Mouse (Mus musculus): ENCODE data around the gene Mast2.

The Mast2 gene

DNA sequence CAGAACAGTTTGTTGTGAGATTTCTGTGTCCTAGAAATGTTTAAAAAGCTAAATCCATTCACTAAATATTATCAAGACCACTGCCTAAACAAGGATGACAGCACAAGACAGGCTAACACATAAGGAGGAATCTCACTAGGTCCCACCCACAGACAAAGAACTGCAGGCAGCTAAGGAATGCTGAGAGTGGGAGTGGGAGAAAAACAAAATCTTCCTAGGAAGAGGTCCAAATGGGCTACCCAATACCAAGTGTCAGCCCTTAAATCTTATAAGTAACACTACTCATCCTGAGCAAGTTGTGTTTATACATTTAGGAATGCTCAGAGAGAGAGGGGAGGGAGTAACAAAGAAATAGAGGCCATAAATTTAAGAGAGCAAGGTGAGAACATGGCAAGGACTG is 52.6 kb downstream of the Mast2 start:
- DNase-seq (ENCODE audit: low read depth, low spot score) = peak; percentile 39

DNA sequence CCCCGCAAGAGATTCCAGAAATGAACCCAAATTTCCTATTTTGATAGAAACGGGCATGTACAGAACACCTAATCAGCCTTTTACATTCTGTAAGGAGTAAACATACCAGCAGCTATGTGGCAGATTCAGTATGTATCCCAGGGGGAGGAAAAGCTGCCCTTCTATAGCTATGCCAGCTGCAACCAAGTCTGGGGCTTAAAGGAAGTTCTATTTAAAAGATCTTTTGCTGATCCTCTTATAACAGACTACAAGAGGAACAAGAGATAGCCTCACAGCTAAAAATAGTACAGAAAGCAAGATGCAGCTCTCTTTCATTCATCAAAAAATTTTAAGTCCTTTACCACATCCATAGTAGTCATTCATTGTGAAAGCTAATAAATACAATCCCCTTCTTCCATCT is 57.3 kb downstream of the Mast2 start:
- DNase-seq (ENCODE audit: low read depth, low spot score) = peak; percentile 22

DNA sequence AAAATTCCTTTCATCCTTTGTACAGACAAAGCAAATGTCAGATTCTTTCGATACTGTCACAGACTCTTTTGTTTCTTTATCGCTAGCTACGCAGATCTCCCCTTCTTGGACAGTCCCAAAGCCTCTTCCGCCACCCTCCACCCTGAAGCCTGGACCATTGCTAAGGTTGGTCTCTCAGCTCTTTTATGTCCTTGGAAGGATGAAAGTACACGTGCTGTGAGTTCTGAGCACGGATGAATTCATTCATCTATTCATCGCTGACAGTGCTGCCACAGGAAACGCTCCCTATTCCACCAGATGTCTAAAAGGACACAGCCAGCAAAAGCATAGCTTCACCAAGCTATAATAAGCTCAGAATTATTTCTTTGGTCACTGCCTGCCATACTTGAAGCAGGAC is 58.0 kb downstream of the Mast2 start:
- DNase-seq (ENCODE audit: low read depth, low spot score) = peak; percentile 80

DNA sequence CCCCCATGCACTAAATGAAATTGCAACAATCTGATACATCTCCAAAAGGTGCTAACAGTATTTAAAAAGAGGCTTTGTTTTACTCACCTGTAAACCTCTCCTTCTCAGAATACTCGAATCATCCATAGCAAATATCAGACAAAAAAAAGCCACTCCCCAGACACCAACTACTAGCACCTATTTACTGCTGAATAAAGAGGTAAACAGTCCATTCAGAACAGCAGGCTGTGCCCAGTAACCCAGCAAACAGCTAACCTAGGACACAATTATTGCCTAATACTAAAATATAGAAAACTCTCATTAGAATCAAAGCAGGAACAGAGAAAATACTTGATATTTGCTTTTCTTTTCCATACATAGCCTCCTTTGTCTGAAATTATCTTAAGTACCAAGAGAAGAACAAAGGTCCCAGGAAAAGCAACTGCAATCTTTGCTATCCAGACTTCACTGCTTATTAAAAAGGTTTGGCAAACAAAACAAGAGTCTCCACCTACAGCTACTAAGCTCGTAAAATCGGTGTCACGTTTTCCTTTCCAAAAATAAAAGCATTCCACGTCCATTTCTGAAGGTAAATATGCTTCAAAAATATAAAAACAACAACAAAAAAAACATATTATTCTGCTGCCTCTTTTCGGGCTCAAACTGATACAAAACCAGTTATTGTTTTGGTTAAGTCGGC is 58.6 kb downstream of the Mast2 start:
- peak; percentile 27 for DNase-seq (ENCODE audit: low read depth, low spot score)

DNA sequence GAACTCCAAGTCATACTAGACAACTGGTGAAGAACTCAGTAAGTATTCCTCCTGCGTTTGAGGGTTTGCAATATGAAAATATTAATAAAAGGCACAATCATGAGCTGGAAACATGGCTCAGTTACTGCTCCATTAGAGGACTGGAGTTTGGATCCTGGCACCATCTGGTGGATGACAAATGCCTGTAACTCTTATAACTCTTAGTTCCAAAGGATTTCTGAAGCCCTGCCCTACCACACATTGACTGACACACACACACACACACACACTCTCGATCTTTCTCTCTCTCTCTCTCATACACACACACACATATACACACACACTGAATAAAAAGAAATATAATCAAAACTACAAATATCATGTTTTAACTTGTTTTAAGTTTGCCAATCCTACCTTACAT is 60.1 kb downstream of the Mast2 start:
- DNase-seq (ENCODE audit: low read depth, low spot score) = peak; percentile 84

DNA sequence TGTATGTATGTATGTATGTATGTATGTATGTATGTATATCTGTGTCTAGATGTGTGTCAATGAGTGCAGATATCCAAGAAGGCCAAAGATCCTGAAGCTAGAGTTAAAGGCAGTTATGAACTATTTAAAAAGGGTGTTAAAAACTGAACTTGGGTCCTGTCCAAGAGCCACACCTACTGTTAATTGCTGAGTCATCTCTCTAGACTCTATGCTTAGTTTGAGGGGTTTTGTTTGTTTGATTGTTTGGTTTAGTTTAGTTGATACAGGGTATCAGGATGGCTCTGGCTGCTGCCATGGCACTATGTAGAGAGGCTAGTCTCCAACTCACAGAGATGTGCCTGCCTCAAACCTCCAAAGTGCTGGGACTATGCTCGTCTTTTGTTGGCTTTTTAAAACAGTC is 61.3 kb downstream of the Mast2 start:
- DNase-seq (ENCODE audit: low read depth, low spot score) = no peak

DNA sequence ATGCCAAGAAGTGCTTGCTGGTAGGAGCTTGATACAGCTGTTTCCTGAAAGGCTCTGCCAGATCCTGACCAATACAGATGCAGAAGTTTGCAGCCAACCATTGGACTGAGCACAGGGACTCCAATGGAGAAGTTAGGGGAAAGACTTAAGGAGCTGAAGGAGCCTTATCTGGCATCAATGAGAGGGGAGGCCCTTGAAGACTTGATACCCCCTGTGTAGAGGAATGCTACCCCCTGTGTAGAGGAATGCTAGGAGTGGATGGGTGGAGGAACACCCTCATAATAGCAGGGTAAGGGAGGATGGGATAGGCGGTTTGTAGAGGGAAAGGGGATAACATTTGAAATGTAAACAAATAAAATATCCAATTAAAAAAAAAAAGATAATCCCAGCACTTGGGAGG is 65.9 kb downstream of the Mast2 start:
- DNase-seq (ENCODE audit: low read depth, low spot score) = no peak

DNA sequence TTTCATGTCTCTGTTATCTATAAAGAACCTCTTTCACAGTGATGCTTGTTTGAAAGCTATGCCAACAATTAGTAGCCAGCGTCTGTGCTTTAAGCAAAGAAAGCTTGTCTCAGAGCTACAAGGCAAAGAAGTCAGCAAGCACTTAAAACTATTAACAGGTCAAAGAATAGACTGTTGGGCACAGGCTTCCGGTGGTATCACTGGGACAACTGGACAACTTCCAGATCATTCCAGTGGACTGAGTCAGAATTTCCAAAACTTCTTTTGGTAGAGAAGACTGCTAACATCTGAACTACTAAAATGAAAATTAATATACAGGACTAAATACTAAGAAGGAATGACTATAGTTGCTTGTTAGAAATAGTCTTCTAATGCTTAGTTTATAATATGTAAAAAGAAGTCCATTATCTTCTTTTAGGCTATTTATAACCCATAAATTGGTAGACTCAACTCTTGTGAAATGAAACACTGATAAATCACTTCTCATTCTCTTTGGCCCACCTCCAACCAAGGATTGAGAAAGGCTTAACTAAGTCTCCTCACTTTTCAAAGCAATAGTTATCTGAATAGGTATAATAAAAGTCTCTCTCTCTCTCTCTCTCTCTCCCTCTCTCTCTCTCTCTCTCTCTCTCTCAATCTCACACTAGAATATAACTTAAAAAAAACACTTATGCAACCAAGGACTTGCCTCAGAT is 85.9 kb downstream of the Mast2 start:
- peak; percentile 10 for DNase-seq (ENCODE audit: low read depth, low spot score)

DNA sequence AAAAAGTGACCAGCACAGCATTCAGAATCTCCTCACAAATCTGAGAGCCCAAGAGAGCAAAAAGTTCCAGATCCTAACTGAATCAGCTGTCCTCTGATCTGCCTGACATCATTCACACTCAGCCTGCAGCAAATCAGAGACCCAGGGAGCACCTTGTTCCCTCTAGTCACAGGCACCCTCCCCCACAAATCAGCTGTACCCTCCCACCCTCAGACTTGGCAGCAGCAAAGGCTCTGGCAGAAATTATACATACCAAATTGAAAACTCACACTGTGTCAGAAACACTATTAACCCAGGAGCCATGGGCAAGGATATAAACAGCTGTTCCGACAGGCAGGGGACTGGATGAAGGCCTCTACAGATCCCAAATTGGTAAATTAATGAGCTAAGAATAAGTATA is 92.3 kb downstream of the Mast2 start:
- peak; percentile 85 for DNase-seq (ENCODE audit: low read depth, low spot score)

DNA sequence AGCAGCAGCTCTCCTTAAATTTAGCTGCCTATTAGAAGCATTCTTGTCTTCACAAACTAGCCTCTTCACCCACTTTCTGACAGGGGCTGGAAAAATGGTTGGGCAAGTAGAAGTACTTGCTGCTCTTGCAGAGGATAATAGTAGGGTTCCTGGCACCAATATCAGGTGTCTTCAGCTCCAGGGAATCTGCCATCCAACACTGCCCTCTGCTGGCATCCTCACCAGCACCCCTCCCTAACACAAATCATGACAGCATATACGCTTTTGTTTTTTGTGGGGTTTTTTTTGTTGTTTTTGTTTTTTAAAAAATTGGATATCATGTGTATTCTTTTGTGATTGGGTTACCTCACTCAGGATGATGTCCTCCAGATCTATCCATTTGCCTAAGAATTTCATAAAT is 105.9 kb downstream of the Mast2 start:
- DNase-seq (ENCODE audit: low read depth, low spot score) = peak; percentile 39

DNA sequence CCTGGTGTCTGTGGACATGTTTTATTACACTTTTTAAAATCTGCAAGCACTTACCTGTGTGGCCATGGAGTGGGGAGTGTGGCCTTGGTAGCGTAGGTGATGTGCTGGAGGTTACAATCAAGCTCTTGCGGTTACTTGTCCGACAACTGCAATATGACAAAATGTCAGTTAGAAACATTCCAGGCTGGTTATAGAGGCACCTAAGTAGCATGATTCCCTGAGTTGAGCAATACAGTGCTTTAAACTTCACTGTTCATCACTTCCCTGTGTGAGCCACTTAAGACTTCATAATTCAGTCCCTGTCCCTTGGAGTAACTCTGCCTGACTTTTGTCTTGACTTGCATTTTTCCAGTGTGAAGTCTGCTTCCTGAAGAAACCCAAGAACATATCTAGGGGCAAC is 111.1 kb downstream of the Mast2 start:
- no peak for DNase-seq (ENCODE audit: low read depth, low spot score)

DNA sequence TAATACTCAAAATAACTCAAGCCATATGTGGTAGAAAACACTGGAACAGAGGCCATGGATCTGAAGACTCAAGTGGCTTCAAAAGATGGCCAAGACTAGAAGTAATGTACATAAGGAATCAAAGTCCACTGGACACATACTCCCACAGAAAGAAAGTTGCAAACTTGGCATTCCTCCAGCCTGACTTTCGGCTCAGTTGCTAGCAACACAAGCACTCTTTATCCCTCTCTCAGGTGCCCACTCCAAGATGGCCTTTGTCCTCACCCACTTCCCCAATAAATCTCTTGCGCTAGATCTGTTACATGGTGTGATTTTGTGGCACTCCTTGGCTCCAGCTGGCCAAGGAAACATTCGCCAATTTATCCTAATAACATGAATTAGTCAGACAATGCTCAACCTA is 111.5 kb downstream of the Mast2 start:
- no peak for DNase-seq (ENCODE audit: low read depth, low spot score)

DNA sequence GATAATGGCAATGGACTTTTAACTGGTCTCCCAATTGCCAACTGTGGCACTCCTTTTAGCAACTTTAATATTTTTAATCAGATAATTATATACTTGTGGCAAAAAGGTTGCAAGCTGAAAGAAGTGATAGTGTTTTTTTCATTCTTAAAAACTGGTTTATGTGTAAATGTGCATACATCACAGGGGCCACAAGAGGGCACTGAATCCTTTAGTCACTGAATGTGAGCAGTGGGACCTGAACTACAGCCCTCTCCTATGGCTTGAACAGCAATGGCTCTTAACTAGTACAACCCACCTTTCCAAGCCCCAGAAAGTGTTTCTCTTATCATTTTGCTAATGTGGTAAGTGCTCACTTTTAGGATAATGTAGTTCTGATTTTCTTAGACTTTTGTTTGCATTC is 121.9 kb downstream of the Mast2 start:
- DNase-seq (ENCODE audit: low read depth, low spot score) = peak; percentile 81

DNA sequence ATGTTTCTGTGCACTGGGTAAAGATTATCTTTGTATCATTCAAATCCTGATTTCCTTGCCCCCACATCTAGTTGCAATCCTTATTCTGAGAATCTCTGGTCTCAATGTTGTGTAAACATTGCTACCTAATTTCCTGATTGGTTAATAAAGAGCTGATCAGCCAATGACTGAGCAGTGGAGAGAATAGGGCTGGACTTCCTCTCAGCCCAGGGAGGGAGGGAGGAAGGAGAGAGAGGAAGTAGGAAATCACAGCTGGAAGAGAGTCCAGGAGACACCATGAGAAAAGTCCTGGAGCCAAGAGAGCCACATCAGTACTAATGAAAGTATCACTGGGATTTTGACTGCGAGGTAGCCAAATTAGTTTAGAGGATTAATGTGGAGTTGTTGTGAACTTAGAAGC is 127.7 kb downstream of the Mast2 start:
- no peak for DNase-seq (ENCODE audit: low read depth, low spot score)

DNA sequence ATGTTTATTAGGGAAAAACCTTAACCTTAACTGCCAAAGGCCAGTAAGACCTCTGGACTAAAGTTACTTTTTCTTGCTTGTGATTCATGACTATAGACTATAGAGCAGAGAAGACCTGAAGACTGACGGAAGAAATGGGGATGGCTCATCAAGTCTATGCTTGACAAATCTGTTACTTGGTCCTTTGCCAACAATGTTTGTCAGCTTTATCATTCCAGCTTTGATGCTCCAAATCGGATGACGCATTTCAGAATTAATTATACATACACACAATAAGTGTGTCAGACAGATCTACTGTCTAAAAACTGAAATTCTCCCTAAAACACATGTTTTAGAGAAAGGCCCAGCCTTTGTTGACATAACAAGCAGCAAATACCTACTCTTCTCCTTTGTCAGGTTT is 134.7 kb downstream of the Mast2 start:
- peak; percentile 31 for DNase-seq (ENCODE audit: low read depth, low spot score)

DNA sequence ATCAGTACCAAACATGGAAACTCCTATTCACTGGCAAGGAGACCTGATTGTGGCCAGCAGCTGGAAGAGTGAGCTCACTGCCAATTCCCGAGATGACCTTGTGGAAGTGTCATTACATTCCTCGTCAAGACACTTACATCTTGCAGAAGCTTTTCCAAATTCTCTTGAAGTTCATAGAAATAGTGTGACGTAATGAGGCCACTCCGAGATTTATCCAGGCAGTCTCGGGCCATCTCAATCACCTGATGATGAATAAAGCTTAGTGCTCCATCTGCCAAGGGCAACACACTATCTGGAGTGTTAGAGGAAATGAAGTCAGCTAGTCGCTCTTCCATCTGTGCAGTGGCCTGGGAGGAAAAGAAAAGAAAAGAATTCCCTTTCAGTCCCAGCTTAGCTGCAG is 141.9 kb downstream of the Mast2 start:
- DNase-seq (ENCODE audit: low read depth, low spot score) = peak; percentile 27

DNA sequence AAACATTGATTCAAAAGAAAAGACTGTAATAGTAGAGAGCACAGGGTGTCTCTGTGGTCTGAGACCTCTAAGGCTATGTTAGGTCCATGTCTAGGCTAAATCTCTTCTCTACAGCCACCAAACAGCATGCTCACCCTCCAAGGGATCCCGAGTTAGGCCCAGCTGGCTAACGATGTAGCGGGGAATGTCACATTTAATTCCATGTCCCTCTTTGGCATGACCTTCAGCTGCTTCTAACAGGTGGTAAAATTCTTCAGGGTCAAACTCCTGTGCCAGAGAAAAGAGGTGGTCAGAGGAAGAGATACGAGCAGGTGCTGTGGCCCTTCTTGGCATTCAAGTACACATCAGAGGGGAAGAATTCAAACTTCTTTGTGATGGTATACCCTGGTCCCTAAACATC is 146.4 kb downstream of the Mast2 start:
- DNase-seq (ENCODE audit: low read depth, low spot score) = no peak

DNA sequence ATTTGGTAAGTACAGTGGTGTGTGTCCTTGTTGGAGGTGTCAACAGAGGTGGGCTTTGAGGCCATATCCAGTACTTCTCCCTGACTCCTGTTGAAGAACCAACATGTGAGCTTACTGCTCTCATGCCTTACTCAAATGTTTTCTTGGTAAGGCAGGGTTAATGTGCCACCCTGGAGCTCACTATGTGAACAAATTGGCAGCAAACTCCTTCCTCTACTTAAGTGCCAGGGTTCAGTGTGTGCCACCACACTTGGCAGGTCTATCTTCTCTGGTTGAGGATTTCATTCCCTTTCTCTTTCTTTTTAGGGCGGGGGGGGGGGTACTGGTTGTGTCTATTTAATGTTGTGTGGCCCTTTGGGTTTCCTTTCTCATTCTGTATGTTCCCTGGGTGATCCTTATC is 159.4 kb downstream of the Mast2 start:
- DNase-seq (ENCODE audit: low read depth, low spot score) = no peak

DNA sequence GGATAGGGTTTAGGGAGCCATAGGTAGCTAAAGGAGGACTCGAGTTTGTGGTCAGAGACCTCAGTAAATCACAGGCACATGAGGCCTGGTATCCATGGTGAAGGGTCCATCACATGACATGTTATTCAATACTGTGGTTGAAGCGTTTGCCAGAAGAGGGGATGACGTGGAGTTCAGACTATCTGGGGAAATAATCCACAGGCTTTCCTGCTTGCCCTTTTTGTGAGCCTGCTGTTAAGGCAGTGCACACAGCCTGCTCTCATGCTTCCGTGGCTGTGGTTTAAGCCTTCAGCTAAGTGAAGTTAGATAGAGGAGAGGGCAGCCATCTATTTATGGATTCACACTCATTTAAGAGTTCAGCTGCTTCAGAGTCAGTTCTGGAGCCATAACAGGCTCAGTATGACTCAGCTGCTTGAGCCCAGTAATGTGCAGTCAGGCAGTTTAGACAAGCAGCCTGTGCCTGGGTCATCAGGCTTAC is 163.1 kb downstream of the Mast2 start:
- peak; percentile 75 for DNase-seq (ENCODE audit: low read depth, low spot score)

DNA sequence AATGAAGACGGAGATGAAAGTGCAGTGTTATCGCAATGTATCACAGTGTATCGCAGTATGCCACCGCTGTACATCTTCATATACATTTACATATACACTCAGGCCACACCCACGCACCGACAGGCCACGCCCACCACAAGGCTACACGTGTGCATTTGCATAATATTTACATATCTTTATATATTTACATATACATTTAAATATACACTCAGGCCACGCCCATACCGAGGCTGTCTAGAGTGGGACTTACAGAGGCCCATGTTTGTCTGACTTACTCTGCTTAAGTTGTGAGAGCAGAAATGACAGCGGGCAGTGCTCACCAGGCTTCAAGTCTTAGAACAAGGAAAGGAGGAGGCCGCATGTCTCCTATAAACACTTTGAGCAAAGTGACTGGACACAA is 170.7 kb downstream of the Mast2 start:
- no peak for DNase-seq (ENCODE audit: low read depth, low spot score)

DNA sequence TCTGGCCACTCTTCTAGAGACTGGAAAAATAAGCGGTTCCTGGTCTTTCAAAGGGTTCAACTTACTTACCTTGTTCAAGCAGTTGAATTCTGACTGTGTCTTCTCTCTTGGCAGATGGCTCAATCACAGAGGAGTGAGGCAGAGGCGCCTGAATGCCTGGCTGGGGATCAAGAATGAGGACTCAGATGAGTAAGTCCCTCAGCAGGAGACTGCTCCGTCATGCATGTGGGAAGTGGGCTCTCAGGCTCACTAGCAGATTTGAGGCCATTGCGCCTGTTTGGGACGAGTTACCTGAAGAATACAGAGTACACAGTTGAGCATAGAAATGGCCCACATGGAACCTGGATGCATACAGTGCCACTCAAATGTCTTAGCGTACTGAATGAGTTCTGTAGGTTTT is 172.4 kb downstream of the Mast2 start:
- DNase-seq (ENCODE audit: low read depth, low spot score) = peak; percentile 92

DNA sequence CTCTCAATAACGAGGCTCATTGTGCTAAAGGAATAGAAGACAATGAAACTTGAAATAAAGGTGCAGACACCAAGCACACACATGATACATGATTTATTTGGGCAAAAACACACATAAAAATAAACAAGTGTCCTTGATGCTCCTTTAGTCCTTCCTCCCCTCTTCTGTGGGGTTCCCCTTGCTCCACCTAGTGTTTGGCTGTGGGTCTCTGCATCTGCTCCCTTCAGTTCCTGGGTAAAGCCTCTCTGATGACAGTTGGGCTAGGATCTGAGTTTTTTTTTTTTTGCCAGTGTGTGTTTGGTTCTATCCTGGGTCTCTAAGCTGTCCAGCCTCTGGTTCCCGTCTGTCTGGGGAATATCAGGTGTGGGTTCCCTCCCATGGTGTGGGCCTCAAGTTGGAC is 181.8 kb downstream of the Mast2 start:
- DNase-seq (ENCODE audit: low read depth, low spot score) = peak; percentile 32

DNA sequence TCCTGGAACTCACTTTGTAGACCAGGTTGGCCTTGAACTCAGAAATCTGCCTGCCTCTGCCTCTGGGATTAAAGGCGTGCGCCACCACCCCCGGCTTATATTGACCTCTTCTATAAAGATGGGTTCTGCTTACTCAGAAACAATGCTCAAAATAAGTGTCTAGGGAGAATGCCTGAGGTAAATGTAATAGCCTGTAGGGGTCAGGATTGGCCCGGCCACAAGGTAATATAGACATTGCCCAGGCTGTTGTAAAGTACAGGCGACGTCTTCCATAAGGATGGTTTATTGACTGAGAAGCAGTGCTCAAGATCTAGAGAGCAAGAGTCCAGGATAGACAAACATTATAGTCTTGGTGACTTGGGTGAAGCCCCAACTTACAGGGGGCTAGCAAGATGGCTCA is 195.8 kb downstream of the Mast2 start:
- DNase-seq (ENCODE audit: low read depth, low spot score) = no peak

Data from brain, adult 2 months (tissue).